Mouse (Mus musculus) heart, embryonic 15.5 days (tissue): Measurements from ENCODE around the gene Zfp715. TPM values are rescaled to one million over a fixed set of nuclear protein-coding genes. Genes with fewer than 3 reads are reported as not detected.
"Not testable (repeated sequence)": the region's sequence is repeated elsewhere in the genome, so short reads cannot be mapped to it uniquely, and the experiment has no call there.

Experiments
- ATAC-seq: fragments of 200-750 bp; cut with Nextera tagmentation; replicated peaks from 2 replicates; pipeline ENCODE4 v1.8.0; 2017; ENCODE audit warnings: low read depth, moderate TSS enrichment; ENCODE audit not compliant: insufficient number of reproducible peaks, insufficient read depth, low FRiP score
- H3K27ac ChIP-seq: fragments of 300-500 bp; sonication (generic); 2 replicates; pipeline ENCODE4 v1.5.1; 2015; ENCODE audit warnings: mild to moderate bottlenecking, inconsistent platforms
- H3K27me3 ChIP-seq: fragments of 300-500 bp; sonication (generic); 2 replicates; pipeline ENCODE4 v1.6.1; 2015; ENCODE audit warnings: inconsistent platforms
- H3K36me3 ChIP-seq: fragments of 300-500 bp; sonication (generic); 2 replicates; pipeline ENCODE4 v1.6.1; 2015; ENCODE audit warnings: mild to moderate bottlenecking, inconsistent platforms
- H3K4me1 ChIP-seq: fragments of 300-500 bp; sonication (generic); replicated peaks from 2 replicates; pipeline ENCODE4 v1.6.1; 2015; ENCODE audit warnings: inconsistent platforms
- H3K4me2 ChIP-seq: fragments of 300-500 bp; sonication (generic); 2 replicates; pipeline ENCODE4 v1.6.1; 2015; ENCODE audit warnings: inconsistent platforms, mild to moderate bottlenecking, moderate library complexity
- H3K4me3 ChIP-seq: fragments of 300-500 bp; sonication (generic); 2 replicates; pipeline ENCODE4 v1.5.1; 2015; ENCODE audit warnings: mild to moderate bottlenecking, inconsistent platforms
- H3K9ac ChIP-seq: fragments of 300-500 bp; sonication (generic); 2 replicates; pipeline ENCODE4 v1.6.1; 2015; ENCODE audit warnings: mild to moderate bottlenecking, inconsistent platforms
- H3K9me3 ChIP-seq: fragments of 300-500 bp; sonication (generic); replicated peaks from 2 replicates; pipeline ENCODE4 v1.6.1; 2016; ENCODE audit warnings: inconsistent platforms
- WGBS: fragments of 180-500 bp; shearing (Covaris S2); methylation state at CpG from one replicate; pipeline ENCODE4 v1.1.7; 2015; ENCODE audit warnings: mixed read lengths; 5-methylcytosine and 5-hydroxymethylcytosine counted together
- polyA plus RNA-seq: library from polyadenylated mRNA; unstranded; fragments of >200 nt; fragmentation: Nextera tagmentation; extraction: Ambion mirVana; gene quantifications from 2 replicates; pipeline ENCODE4 v1.2.1, GENCODE M21; 2015

Gene Zfp715
- polyA plus RNA-seq, 1 experiment from 2014 or later: 10.1 TPM

GRCm38 (mm10) chr7:43282859-43283595 lies 30.1 kb downstream of the Zfp715 start:
- peak overlapping the region; percentile 52 for H3K9ac ChIP-seq
- no peaks in the 10 kb centered on the region for H3K9me3 ChIP-seq
- peak overlapping the region; percentile 47 for H3K4me3 ChIP-seq
- peak overlapping the region; percentile 63 for H3K4me2 ChIP-seq
- peaks cover 2% of the 10 kb centered on the region; the same call in 1 of the 2 replicates for H3K4me1 ChIP-seq
- no peaks in the 10 kb centered on the region for H3K27me3 ChIP-seq
- no peaks in the 10 kb centered on the region for H3K36me3 ChIP-seq
- H3K27ac ChIP-seq: no peak overlapping the region
- WGBS: 9% methylated on average over 18 of the region's 18 CpGs
- no peak; the same call in 1 of the 2 replicates for ATAC-seq

GRCm38 (mm10) chr7:43282459-43282858 lies 30.6 kb downstream of the Zfp715 start:
- Histone ChIP-seq H3K4me1 (peaks cover 2% of the 10 kb centered on the region; the same call in 1 of the 2 replicates), H3K4me2 (no peak overlapping the region), H3K9me3 (no peaks in the 10 kb centered on the region), H3K9ac (no peak overlapping the region), H3K4me3 (no peak overlapping the region), H3K27me3 (no peaks in the 10 kb centered on the region), H3K27ac (no peak overlapping the region), H3K36me3 (no peaks in the 10 kb centered on the region)
- WGBS: 79% methylated on average over 3 of the region's 3 CpGs
- ATAC-seq: no peak

GRCm38 (mm10) chr7:43277401-43277800 lies 35.7 kb downstream of the Zfp715 start:
- Histone ChIP-seq H3K4me3 (no peak overlapping the region), H3K27ac (no peak overlapping the region), H3K27me3 (no peaks in the 10 kb centered on the region), H3K9ac (no peak overlapping the region), H3K4me1 (no peaks in the 10 kb centered on the region), H3K4me2 (no peak overlapping the region), H3K9me3 (peaks cover 4% of the 10 kb centered on the region; the same call in 1 of the 2 replicates), H3K36me3 (no peaks in the 10 kb centered on the region)
- no peak for ATAC-seq
- WGBS: 40% methylated on average over 5 of the region's 5 CpGs

GRCm38 (mm10) chr7:43276178-43276577 lies 36.9 kb downstream of the Zfp715 start:
- not testable (repeated sequence) for ATAC-seq, H3K9ac ChIP-seq, H3K27ac ChIP-seq, H3K4me2 ChIP-seq, H3K4me3 ChIP-seq, H3K9me3 ChIP-seq, H3K4me1 ChIP-seq, H3K36me3 ChIP-seq, H3K27me3 ChIP-seq
- WGBS: 52% methylated on average over 6 of the region's 7 CpGs

GRCm38 (mm10) chr7:43273476-43273875 lies 39.6 kb downstream of the Zfp715 start:
- Histone ChIP-seq H3K27me3 (no peaks in the 10 kb centered on the region), H3K9ac (no peak overlapping the region), H3K36me3 (no peaks in the 10 kb centered on the region), H3K27ac (no peak overlapping the region), H3K4me2 (no peak overlapping the region), H3K4me3 (no peak overlapping the region), H3K4me1 (no peaks in the 10 kb centered on the region), H3K9me3 (peaks cover 8% of the 10 kb centered on the region; the same call in 1 of the 2 replicates)
- ATAC-seq: no peak
- WGBS: 60% methylated on average over 1 of the region's 1 CpGs

- not testable (repeated sequence) for H3K27me3 ChIP-seq, H3K4me2 ChIP-seq, H3K9ac ChIP-seq, H3K4me1 ChIP-seq, H3K27ac ChIP-seq, ATAC-seq, H3K36me3 ChIP-seq, H3K4me3 ChIP-seq
- peaks cover 16% of the 10 kb centered on the region; the same call in 1 of the 2 replicates for H3K9me3 ChIP-seq
- 81% methylated on average over 13 of the region's 13 CpGs for WGBS
Measured at GRCm38 (mm10) chr7:43267359-43267758, 45.7 kb downstream of the Zfp715 start.

GRCm38 (mm10) chr7:43253540-43253939 lies 59.6 kb downstream of the Zfp715 start:
- no peak overlapping the region for H3K9ac ChIP-seq
- ATAC-seq: no peak
- H3K36me3 ChIP-seq: no peaks in the 10 kb centered on the region
- H3K4me1 ChIP-seq: no peaks in the 10 kb centered on the region
- no peak overlapping the region for H3K27ac ChIP-seq
- H3K4me3 ChIP-seq: no peak overlapping the region
- WGBS: 69% methylated on average over 7 of the region's 7 CpGs
- H3K27me3 ChIP-seq: no peaks in the 10 kb centered on the region
- H3K4me2 ChIP-seq: no peak overlapping the region
- H3K9me3 ChIP-seq: 0 out of 2 replicates have a peak, but pooled peaks cover 5% of the 10 kb centered on the region

DNA sequence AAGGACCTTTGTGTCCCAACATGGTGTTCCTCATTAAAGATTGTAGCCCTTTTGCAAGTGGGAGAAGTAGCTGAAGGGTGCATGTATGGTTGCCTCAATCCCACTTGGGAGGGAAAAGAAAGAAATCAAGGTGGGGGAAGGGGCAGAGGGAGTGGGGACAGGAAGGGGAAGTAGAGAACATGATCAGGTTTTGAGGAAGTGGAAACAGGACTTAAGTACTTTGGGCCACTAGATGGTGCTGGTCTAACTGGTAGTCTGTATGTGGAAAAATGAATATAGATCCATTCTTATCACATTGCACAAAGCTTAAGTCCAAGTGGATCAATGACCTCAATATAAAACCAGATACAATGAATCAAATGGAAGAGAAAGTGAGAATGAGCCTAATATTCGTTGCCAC lies 62.4 kb downstream of the Zfp715 start:
- H3K9ac ChIP-seq, H3K9me3 ChIP-seq, H3K4me3 ChIP-seq, H3K27ac ChIP-seq, H3K36me3 ChIP-seq, H3K4me2 ChIP-seq, H3K27me3 ChIP-seq, ATAC-seq, H3K4me1 ChIP-seq: not testable (repeated sequence)
- 57% methylated on average over 1 of the region's 1 CpGs for WGBS

Other genes starting within 250 kb of the Zfp715 start
- not detected in 2 replicates for gene Zfp936, start 199.1 kb downstream of the Zfp715 start, polyA plus RNA-seq
- gene Siglecf, start 38.0 kb upstream of the Zfp715 start, polyA plus RNA-seq: 0.13 and 0.46 TPM in 2 replicates
- gene Siglecg, start 94.9 kb upstream of the Zfp715 start, polyA plus RNA-seq: 0.06 and 0.46 TPM in 2 replicates
- not detected in 2 replicates for gene Lim2, start 114.4 kb upstream of the Zfp715 start, polyA plus RNA-seq
- gene Nkg7, start 123.8 kb upstream of the Zfp715 start, polyA plus RNA-seq: 1.6 and 18.8 TPM in 2 replicates
- gene Cldnd2, start 127.5 kb upstream of the Zfp715 start, polyA plus RNA-seq: not detected in 2 replicates
- gene Etfb, start 130.8 kb upstream of the Zfp715 start, polyA plus RNA-seq: 631 and 668 TPM in 2 replicates
- gene Gm45233, start 130.8 kb upstream of the Zfp715 start, polyA plus RNA-seq: 0.31 and 0.43 TPM in 2 replicates
- 2.9 and 4.4 TPM in 2 replicates for gene Vsig10l, start 149.9 kb upstream of the Zfp715 start, polyA plus RNA-seq
- 0.28 TPM in 1 of 2 replicates, not detected in the other for gene Iglon5, start 176.8 kb upstream of the Zfp715 start, polyA plus RNA-seq
- not detected in 2 replicates for gene 4931406B18Rik, start 192.6 kb upstream of the Zfp715 start, polyA plus RNA-seq
- gene Cd33, start 231.1 kb upstream of the Zfp715 start, polyA plus RNA-seq: 0.49 and 1.1 TPM in 2 replicates
- 1.3 and 1.5 TPM in 2 replicates for gene Zfp658, start 249.0 kb upstream of the Zfp715 start, polyA plus RNA-seq